ENCODE assay signal across 7 mouse cellular contexts in genomic region chr15:89314107-89314506, GRCm38 (mm10). TPM values are rescaled to one million over a fixed set of nuclear protein-coding genes. Genes with fewer than 3 reads are reported as not detected.
DNase-seq lines count a peak whose midpoint lies in the region; ATAC-seq and TF ChIP-seq lines count a peak whose summit lies in the region.

No protein-coding gene starts in this region.

- H3K9me3 ChIP-seq in neural tube, embryonic 11.5 days (ENCODE audit: control insufficient read depth, low read length): no peaks in the 10 kb centered on the region
- H3K9me3 ChIP-seq in forebrain, embryonic 10.5 days: no peaks in the 10 kb centered on the region
- H3K9me3 ChIP-seq in limb, embryonic 15.5 days: no peaks in the 10 kb centered on the region
- no peaks in the 10 kb centered on the region for H3K9me3 ChIP-seq in stomach, postnatal 0 days (ENCODE audit: control insufficient read depth, low read length)

- H3K4me2 ChIP-seq in neural tube, embryonic 11.5 days (ENCODE audit: low read depth): peak overlapping the region; percentile 78
- peak overlapping the region; percentile 74 for H3K4me2 ChIP-seq in limb, embryonic 15.5 days
- peak overlapping the region; percentile 89 for H3K4me2 ChIP-seq in stomach, postnatal 0 days (replicated peaks; ENCODE audit: low read depth)

- H3K9ac ChIP-seq in neural tube, embryonic 11.5 days (ENCODE audit: low read length): peak overlapping the region; percentile 86
- H3K9ac ChIP-seq in limb, embryonic 15.5 days: peak overlapping the region; percentile 87
- H3K9ac ChIP-seq in stomach, postnatal 0 days (ENCODE audit: low read length): peak overlapping the region; percentile 93

- TF ChIP-seq CTCF in stomach, postnatal 0 days (IDR thresholded peaks at IDR 0.05; ENCODE audit: low read depth): no peak

- no peak for TF ChIP-seq EP300 in stomach, postnatal 0 days (optimal IDR thresholded peaks at IDR 0.05)

- no peak for DNase-seq in neural tube, embryonic 11.5 days (ENCODE audit: low spot score)
- DNase-seq in neural tube, embryonic 10.5 days (ENCODE audit: extremely low spot score, low spot score): no peak
- no peak for DNase-seq in forebrain, embryonic 10.5 days (ENCODE audit: extremely low spot score, low spot score)
- DNase-seq in stomach, postnatal 0 days (ENCODE audit: low spot score): no peak
- no peak for DNase-seq in ovary, postnatal 36 days (ENCODE audit: low spot score)
- no peak for DNase-seq in B cell, adult 2 months

- H3K4me1 ChIP-seq in neural tube, embryonic 11.5 days (ENCODE audit: control insufficient read depth, insufficient read depth, low read length): peaks cover 12% of the 10 kb centered on the region
- peaks cover 33% of the 10 kb centered on the region for H3K4me1 ChIP-seq in forebrain, embryonic 10.5 days
- peaks cover 41% of the 10 kb centered on the region for H3K4me1 ChIP-seq in limb, embryonic 15.5 days
- H3K4me1 ChIP-seq in stomach, postnatal 0 days (replicated peaks; ENCODE audit: control insufficient read depth, insufficient read depth): peaks cover 2% of the 10 kb centered on the region; the same call in 1 of the 2 replicates

- no peaks in the 10 kb centered on the region for H3K36me3 ChIP-seq in neural tube, embryonic 11.5 days (ENCODE audit: control insufficient read depth, insufficient read depth, low read length)
- H3K36me3 ChIP-seq in forebrain, embryonic 10.5 days (replicated peaks): no peaks in the 10 kb centered on the region
- no peaks in the 10 kb centered on the region for H3K36me3 ChIP-seq in limb, embryonic 15.5 days
- H3K36me3 ChIP-seq in stomach, postnatal 0 days (ENCODE audit: control insufficient read depth, insufficient read depth, low read length): no peaks in the 10 kb centered on the region

- H3K27ac ChIP-seq in neural tube, embryonic 11.5 days (ENCODE audit: low read depth, low read length): no peak overlapping the region
- peak overlapping the region; percentile 90 for H3K27ac ChIP-seq in forebrain, embryonic 10.5 days
- H3K27ac ChIP-seq in limb, embryonic 15.5 days: no peak overlapping the region
- H3K27ac ChIP-seq in stomach, postnatal 0 days (replicated peaks): no peak overlapping the region

- peak overlapping the region; percentile 98 for H3K4me3 ChIP-seq in neural tube, embryonic 11.5 days (ENCODE audit: low read depth, low read length)
- peak overlapping the region; percentile 98 for H3K4me3 ChIP-seq in forebrain, embryonic 10.5 days
- peak overlapping the region; percentile 98 for H3K4me3 ChIP-seq in limb, embryonic 15.5 days
- peak overlapping the region; percentile 98 for H3K4me3 ChIP-seq in stomach, postnatal 0 days (ENCODE audit: low read depth, low read length)

- WGBS in neural tube, embryonic 11.5 days: 33% methylated on average over 3 of the region's 3 CpGs
- WGBS in forebrain, embryonic 10.5 days: 32% methylated on average over 3 of the region's 3 CpGs
- WGBS in limb, embryonic 15.5 days: 29% methylated on average over 3 of the region's 3 CpGs
- 32% methylated on average over 3 of the region's 3 CpGs for WGBS in stomach, postnatal 0 days

- no peaks in the 10 kb centered on the region for H3K27me3 ChIP-seq in neural tube, embryonic 11.5 days (ENCODE audit: control insufficient read depth, insufficient read depth, low read length)
- no peaks in the 10 kb centered on the region for H3K27me3 ChIP-seq in forebrain, embryonic 10.5 days (ENCODE audit: poor library complexity, severe bottlenecking)
- no peaks in the 10 kb centered on the region for H3K27me3 ChIP-seq in limb, embryonic 15.5 days
- H3K27me3 ChIP-seq in stomach, postnatal 0 days (ENCODE audit: control insufficient read depth, insufficient read depth, low read length): no peaks in the 10 kb centered on the region

- no peak for ATAC-seq in neural tube, embryonic 11.5 days (ENCODE audit: insufficient read depth, low FRiP score, low TSS enrichment)
- no peak for ATAC-seq in limb, embryonic 15.5 days (ENCODE audit: insufficient number of reproducible peaks, low FRiP score, low TSS enrichment, low read depth)
- ATAC-seq in stomach, postnatal 0 days (ENCODE audit: low FRiP score, low TSS enrichment): 0 out of 2 replicates have a peak, but pooled peaks have one; percentile 1

RNA-seq across cellular contexts. Expression of gene Sbf1, which starts 1.0 kb away (rescaled TPM):
- 75.7 and 90.7 TPM in 2 replicates for polyA plus RNA-seq in neural tube, embryonic 11.5 days (2014; fragmentation: Nextera tagmentation; extraction: Ambion mirVana)
- polyA plus RNA-seq in forebrain, embryonic 10.5 days (2016; fragmentation: Nextera tagmentation; extraction: Ambion mirVana): 80.7 and 84.9 TPM in 2 replicates
- polyA plus RNA-seq in limb, embryonic 15.5 days (2015; fragmentation: Nextera tagmentation; extraction: Ambion mirVana): 50.9 and 55.3 TPM in 2 replicates
- polyA plus RNA-seq in stomach, postnatal 0 days (2015; fragmentation: Nextera tagmentation; extraction: Ambion mirVana): 27.6 and 31.9 TPM in 2 replicates

RNA-seq across cellular contexts. Expression of gene Adm2, which starts 8.4 kb away (rescaled TPM):
- polyA plus RNA-seq in neural tube, embryonic 11.5 days (2014; fragmentation: Nextera tagmentation; extraction: Ambion mirVana): 0.17 TPM in 1 of 2 replicates, not detected in the other
- polyA plus RNA-seq in forebrain, embryonic 10.5 days (2016; fragmentation: Nextera tagmentation; extraction: Ambion mirVana): 0.17 and 0.23 TPM in 2 replicates
- polyA plus RNA-seq in limb, embryonic 15.5 days (2015; fragmentation: Nextera tagmentation; extraction: Ambion mirVana): 1.6 and 1.9 TPM in 2 replicates
- 0.44 and 0.47 TPM in 2 replicates for polyA plus RNA-seq in stomach, postnatal 0 days (2015; fragmentation: Nextera tagmentation; extraction: Ambion mirVana)

RNA-seq across cellular contexts. Expression of gene Miox, which starts 20.1 kb away (rescaled TPM):
- not detected in 2 replicates for polyA plus RNA-seq in neural tube, embryonic 11.5 days (2014; fragmentation: Nextera tagmentation; extraction: Ambion mirVana)
- polyA plus RNA-seq in forebrain, embryonic 10.5 days (2016; fragmentation: Nextera tagmentation; extraction: Ambion mirVana): not detected in 2 replicates
- not detected in 2 replicates for polyA plus RNA-seq in limb, embryonic 15.5 days (2015; fragmentation: Nextera tagmentation; extraction: Ambion mirVana)
- polyA plus RNA-seq in stomach, postnatal 0 days (2015; fragmentation: Nextera tagmentation; extraction: Ambion mirVana): 0.17 TPM in 1 of 2 replicates, not detected in the other

RNA-seq across cellular contexts. Expression of gene Lmf2, which starts 41.4 kb away (rescaled TPM):
- polyA plus RNA-seq in neural tube, embryonic 11.5 days (2014; fragmentation: Nextera tagmentation; extraction: Ambion mirVana): 31.8 and 35.8 TPM in 2 replicates
- polyA plus RNA-seq in forebrain, embryonic 10.5 days (2016; fragmentation: Nextera tagmentation; extraction: Ambion mirVana): 48.6 and 50.0 TPM in 2 replicates
- 67.8 and 77.2 TPM in 2 replicates for polyA plus RNA-seq in limb, embryonic 15.5 days (2015; fragmentation: Nextera tagmentation; extraction: Ambion mirVana)
- 24.3 and 24.4 TPM in 2 replicates for polyA plus RNA-seq in stomach, postnatal 0 days (2015; fragmentation: Nextera tagmentation; extraction: Ambion mirVana)

RNA-seq across cellular contexts. Expression of gene Ncaph2, which starts 41.4 kb away (rescaled TPM):
- 154 and 158 TPM in 2 replicates for polyA plus RNA-seq in neural tube, embryonic 11.5 days (2014; fragmentation: Nextera tagmentation; extraction: Ambion mirVana)
- 202 and 208 TPM in 2 replicates for polyA plus RNA-seq in forebrain, embryonic 10.5 days (2016; fragmentation: Nextera tagmentation; extraction: Ambion mirVana)
- 151 and 161 TPM in 2 replicates for polyA plus RNA-seq in limb, embryonic 15.5 days (2015; fragmentation: Nextera tagmentation; extraction: Ambion mirVana)
- polyA plus RNA-seq in stomach, postnatal 0 days (2015; fragmentation: Nextera tagmentation; extraction: Ambion mirVana): 69.4 and 72.8 TPM in 2 replicates
